ENCODE assay signal across 9 mouse cellular contexts in the genomic region with DNA sequence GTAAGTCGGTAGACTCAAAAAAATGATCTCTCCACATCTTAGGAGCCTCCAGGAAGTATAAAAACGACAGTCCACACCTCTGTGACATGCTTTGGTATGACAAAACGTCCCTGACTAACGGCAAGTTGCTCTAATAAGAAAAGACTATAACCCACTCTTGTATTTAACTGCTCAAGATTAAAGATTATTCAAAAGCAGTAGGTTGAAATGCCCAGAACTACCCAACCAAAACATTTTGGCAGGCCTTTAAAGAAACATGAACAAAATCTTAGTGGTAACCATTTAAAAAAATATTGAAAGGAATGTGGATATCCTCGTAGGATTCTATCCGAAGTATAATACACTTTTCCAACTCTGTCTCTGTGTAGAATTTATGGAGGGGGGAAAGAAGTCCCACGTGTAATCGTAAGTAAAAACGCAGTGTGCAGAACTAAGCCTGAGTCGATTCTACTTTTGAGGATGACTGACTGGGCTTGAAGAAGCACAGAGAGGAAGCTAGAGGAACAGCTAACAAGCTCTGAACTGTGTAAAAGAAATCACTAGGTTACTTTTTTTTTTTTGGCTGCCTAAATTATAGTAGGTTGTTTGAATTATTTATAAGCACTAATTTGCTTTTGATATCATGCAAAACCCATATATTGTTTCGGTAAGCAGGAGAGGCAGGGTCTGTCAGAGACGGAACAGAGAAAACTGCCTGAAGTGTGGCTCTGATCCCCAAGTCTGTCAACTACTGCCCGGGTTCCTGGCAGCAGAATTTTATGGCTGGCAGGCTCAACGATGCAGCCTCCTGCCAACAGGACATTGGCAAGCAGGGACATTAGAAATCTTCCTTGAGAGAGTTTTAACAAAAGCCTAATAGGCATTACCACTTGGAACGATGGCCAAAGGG. TPM values are rescaled to one million over a fixed set of nuclear protein-coding genes. Genes with fewer than 3 reads are reported as not detected.
A peak's percentile ranks its signal among the peaks of the same experiment; 100 is the strongest.
DNase-seq lines count a peak whose midpoint lies in the region; ATAC-seq and TF ChIP-seq lines count a peak whose summit lies in the region.
"Had no signal": no experiment of that assay in that cellular context is flagged by ENCODE, and none has a peak within 500 bp of the region (broad histone marks: within the 10 kb centered on the region; RNA-seq: fewer than 3 reads in every experiment).

No protein-coding gene starts in this region.

- ATAC-seq in midbrain, embryonic 14.5 days (ENCODE audit: low FRiP score, low TSS enrichment) = peak; percentile 51; the same call in 1 of the 2 replicates
- ATAC-seq in hindbrain, postnatal 0 days = peak; percentile 85
- ATAC-seq in midbrain, postnatal 0 days (ENCODE audit: low FRiP score) = peak; percentile 64
- no peak for ATAC-seq in megakaryocyte, adult 5-6 weeks (ENCODE audit: poor library complexity, severe bottlenecking)

- no peaks in the 10 kb centered on the region for H3K27me3 ChIP-seq in midbrain, embryonic 14.5 days (ENCODE audit: control insufficient read depth, insufficient read depth, low read length)
- H3K27me3 ChIP-seq in midbrain, embryonic 10.5 days (ENCODE audit: low read depth, poor library complexity, severe bottlenecking) = no peaks in the 10 kb centered on the region
- no peaks in the 10 kb centered on the region for H3K27me3 ChIP-seq in hindbrain, postnatal 0 days (ENCODE audit: insufficient read depth, low read length)
- H3K27me3 ChIP-seq in midbrain, postnatal 0 days (ENCODE audit: insufficient read depth, low read length) = no peaks in the 10 kb centered on the region
- H3K27me3 ChIP-seq: heart, embryonic 13.5 days; liver, embryonic 15.5 days had no signal

- no peak overlapping the region for H3K4me3 ChIP-seq in midbrain, embryonic 14.5 days (replicated peaks; ENCODE audit: low read depth, low read length)
- no peak overlapping the region for H3K4me3 ChIP-seq in midbrain, embryonic 10.5 days
- H3K4me3 ChIP-seq in hindbrain, postnatal 0 days (ENCODE audit: low read length) = no peak overlapping the region
- no peak overlapping the region for H3K4me3 ChIP-seq in midbrain, postnatal 0 days (ENCODE audit: low read depth, low read length)
- H3K4me3 ChIP-seq: heart, embryonic 13.5 days; liver, embryonic 15.5 days had no signal

- no peak overlapping the region for H3K27ac ChIP-seq in midbrain, embryonic 14.5 days (replicated peaks; ENCODE audit: low read depth, low read length)
- H3K27ac ChIP-seq in midbrain, embryonic 10.5 days (replicated peaks) = no peak overlapping the region
- H3K27ac ChIP-seq in hindbrain, postnatal 0 days = peak overlapping the region; percentile 64; the same call in 1 of the 2 replicates
- no peak overlapping the region for H3K27ac ChIP-seq in midbrain, postnatal 0 days (ENCODE audit: low read depth, low read length)
- H3K27ac ChIP-seq: heart, embryonic 13.5 days; liver, embryonic 15.5 days had no signal

- DNase-seq in midbrain, embryonic 14.5 days = peak; percentile 68
- no peak for DNase-seq in midbrain, embryonic 10.5 days (ENCODE audit: low spot score)
- peak; percentile 87 to 94 for DNase-seq in cerebellum, postnatal 14 days
- DNase-seq in hindbrain, postnatal 0 days (ENCODE audit: low spot score) = peak; percentile 88
- DNase-seq in midbrain, postnatal 0 days (ENCODE audit: low spot score) = peak; percentile 90
- DNase-seq in spleen, postnatal 4 days (ENCODE audit: low spot score in 2 of 2) = no peak

- H3K4me1 ChIP-seq in midbrain, embryonic 14.5 days (ENCODE audit: control insufficient read depth, insufficient read depth, low read length) = peaks cover 11% of the 10 kb centered on the region
- H3K4me1 ChIP-seq in midbrain, embryonic 10.5 days = peaks cover 9% of the 10 kb centered on the region; the same call in 1 of the 2 replicates
- peaks cover 12% of the 10 kb centered on the region; the same call in 1 of the 2 replicates for H3K4me1 ChIP-seq in hindbrain, postnatal 0 days (ENCODE audit: insufficient read depth, low read length)
- no peaks in the 10 kb centered on the region for H3K4me1 ChIP-seq in midbrain, postnatal 0 days (ENCODE audit: insufficient read depth, low read length)
- H3K4me1 ChIP-seq: liver, embryonic 15.5 days had no signal

- WGBS in midbrain, embryonic 14.5 days = 53% methylated on average over 15 of the region's 15 CpGs
- WGBS in midbrain, embryonic 10.5 days = 89% methylated on average over 15 of the region's 15 CpGs
- WGBS in hindbrain, postnatal 0 days = 41% methylated on average over 15 of the region's 15 CpGs
- 37% methylated on average over 15 of the region's 15 CpGs for WGBS in midbrain, postnatal 0 days

- no peak overlapping the region for H3K4me2 ChIP-seq in midbrain, embryonic 14.5 days (ENCODE audit: low read length)
- H3K4me2 ChIP-seq in hindbrain, postnatal 0 days (ENCODE audit: low read depth, low read length) = peak overlapping the region; percentile 16; the same call in 1 of the 2 replicates
- H3K4me2 ChIP-seq in midbrain, postnatal 0 days (ENCODE audit: low read depth, low read length, poor library complexity, severe bottlenecking) = no peak overlapping the region
- H3K4me2 ChIP-seq: heart, embryonic 13.5 days; liver, embryonic 15.5 days had no signal

- TF ChIP-seq CTCF in hindbrain, postnatal 0 days (IDR thresholded peaks at IDR 0.05; ENCODE audit: low read depth) = no peak
- no peak for TF ChIP-seq CTCF in midbrain, postnatal 0 days (IDR thresholded peaks at IDR 0.05)

- H3K9ac ChIP-seq in midbrain, embryonic 14.5 days (replicated peaks; ENCODE audit: low read length) = no peak overlapping the region
- no peak overlapping the region for H3K9ac ChIP-seq in hindbrain, postnatal 0 days (replicated peaks; ENCODE audit: low read length)
- H3K9ac ChIP-seq in midbrain, postnatal 0 days (replicated peaks; ENCODE audit: low read length, poor library complexity, severe bottlenecking) = no peak overlapping the region
- H3K9ac ChIP-seq: heart, embryonic 13.5 days; liver, embryonic 15.5 days had no signal

- no peaks in the 10 kb centered on the region for H3K36me3 ChIP-seq in midbrain, embryonic 14.5 days (ENCODE audit: control insufficient read depth, insufficient read depth, low read length)
- H3K36me3 ChIP-seq in midbrain, embryonic 10.5 days = no peaks in the 10 kb centered on the region
- H3K36me3 ChIP-seq in hindbrain, postnatal 0 days (ENCODE audit: insufficient read depth, low read length) = no peaks in the 10 kb centered on the region
- H3K36me3 ChIP-seq in midbrain, postnatal 0 days (ENCODE audit: insufficient read depth, low read length) = no peaks in the 10 kb centered on the region
- H3K36me3 ChIP-seq: heart, embryonic 13.5 days; liver, embryonic 15.5 days had no signal

- no peaks in the 10 kb centered on the region for H3K9me3 ChIP-seq in midbrain, embryonic 14.5 days (ENCODE audit: control insufficient read depth, low read length)
- no peaks in the 10 kb centered on the region for H3K9me3 ChIP-seq in midbrain, embryonic 10.5 days (replicated peaks)
- H3K9me3 ChIP-seq in hindbrain, postnatal 0 days (ENCODE audit: low read length) = no peaks in the 10 kb centered on the region
- H3K9me3 ChIP-seq in midbrain, postnatal 0 days (ENCODE audit: low read length) = no peaks in the 10 kb centered on the region
- H3K9me3 ChIP-seq: heart, embryonic 13.5 days; liver, embryonic 15.5 days had no signal

RNA-seq across cellular contexts. Expression of a gene that starts 45.3 kb away (rescaled TPM):
- polyA plus RNA-seq in midbrain, embryonic 14.5 days (2014; fragmentation: Nextera tagmentation; extraction: Ambion mirVana) = 4.4 and 5.3 TPM in 2 replicates
- 0.85 and 1.3 TPM in 2 replicates for polyA plus RNA-seq in midbrain, embryonic 10.5 days (2016; fragmentation: Nextera tagmentation; extraction: Ambion mirVana)
- total RNA-seq in hindbrain, postnatal 0 days (2014; rRNA removed) = 29.0 and 32.0 TPM in 2 replicates
- polyA plus RNA-seq in hindbrain, postnatal 0 days (2015; fragmentation: Nextera tagmentation; extraction: Ambion mirVana) = 4.8 and 5.2 TPM in 2 replicates
- total RNA-seq in midbrain, postnatal 0 days (2014; rRNA removed) = 19.7 and 24.3 TPM in 2 replicates
- 3.1 and 3.4 TPM in 2 replicates for polyA plus RNA-seq in midbrain, postnatal 0 days (2015; fragmentation: Nextera tagmentation; extraction: Ambion mirVana)
- total RNA-seq in megakaryocyte, adult 5-6 weeks (2015) = 0.09 TPM in 1 of 2 replicates, not detected in the other
- total RNA-seq in megakaryocyte, adult 5-6 weeks (2017) = 0.57 TPM in 1 of 2 replicates, not detected in the other

Comparison
In these comparisons a context has a peak if more than half of its experiments do, and no peak if none do; other contexts are left out.
1. DNase-seq: peak in midbrain, embryonic 14.5 days (single experiment), cerebellum, postnatal 14 days (2 of 2), hindbrain, postnatal 0 days (single experiment) and midbrain, postnatal 0 days (single experiment); none in midbrain, embryonic 10.5 days (single experiment) and spleen, postnatal 4 days (0 of 2).